Mouse (Mus musculus) forebrain, embryonic 16.5 days (tissue): ENCODE measurements around the gene Mrpl14. TPM values are rescaled to one million over a fixed set of nuclear protein-coding genes. Genes with fewer than 3 reads are reported as not detected.

ENCODE experiments used
- ATAC-seq: fragments of 200-750 bp; cut with Nextera tagmentation; 2 replicates; pipeline ENCODE4 v1.8.0; 2017; ENCODE audit warnings: mild to moderate bottlenecking, moderate library complexity
- H3K27ac ChIP-seq: fragments of 300-500 bp; sonication (generic); 2 replicates; pipeline ENCODE4 v1.5.1; 2014; ENCODE audit warnings: low read length, control low read depth
- H3K27me3 ChIP-seq: fragments of 300-500 bp; sonication (generic); replicated peaks from 2 replicates; pipeline ENCODE4 v1.6.1; 2014; ENCODE audit warnings: low read length; ENCODE audit not compliant: control insufficient read depth, insufficient read depth
- H3K36me3 ChIP-seq: fragments of 300-500 bp; sonication (generic); 2 replicates; pipeline ENCODE4 v1.6.1; 2014; ENCODE audit not compliant: control insufficient read depth, insufficient read depth
- H3K4me1 ChIP-seq: fragments of 300-500 bp; sonication (generic); replicated peaks from 2 replicates; pipeline ENCODE4 v1.6.1; 2014; ENCODE audit warnings: low read length; ENCODE audit not compliant: control insufficient read depth, insufficient read depth
- H3K4me2 ChIP-seq: fragments of 300-500 bp; sonication (generic); 2 replicates; pipeline ENCODE4 v1.6.1; 2014; ENCODE audit warnings: mild to moderate bottlenecking, low read length, control low read depth
- H3K4me3 ChIP-seq: fragments of 300-500 bp; sonication (generic); replicated peaks from 2 replicates; pipeline ENCODE4 v1.5.1; 2014; ENCODE audit warnings: mild to moderate bottlenecking, low read length, control low read depth
- H3K9ac ChIP-seq: fragments of 300-500 bp; sonication (generic); replicated peaks from 2 replicates; pipeline ENCODE4 v1.6.1; 2014; ENCODE audit warnings: low read depth, low read length, control low read depth
- H3K9me3 ChIP-seq: fragments of 300-500 bp; sonication (generic); 2 replicates; pipeline ENCODE4 v1.6.1; 2016; ENCODE audit warnings: low read length; ENCODE audit not compliant: control insufficient read depth
- WGBS: fragments of 180-500 bp; shearing (Covaris S2); extraction: QIAGEN DNeasy Blood & Tissue Kit; methylation state at CpG from one replicate; pipeline ENCODE4 v1.1.7; 2014; 5-methylcytosine and 5-hydroxymethylcytosine counted together
- polyA plus RNA-seq: library from polyadenylated mRNA; unstranded; fragments of >200 nt; fragmentation: Nextera tagmentation; extraction: Ambion mirVana; gene quantifications from 2 replicates; pipeline ENCODE4 v1.2.1, GENCODE M21; 2015

The Mrpl14 gene
- polyA plus RNA-seq, 1 experiment from 2014 or later, result 112 TPM

GRCm38 (mm10) chr17:45727983-45728723 lies 42.0 kb downstream of the Mrpl14 start:
- H3K36me3 ChIP-seq, result no peaks in the 10 kb centered on the region
- no peaks in the 10 kb centered on the region for H3K9me3 ChIP-seq
- 64% methylated on average over 8 of the region's 8 CpGs for WGBS
- H3K4me3 ChIP-seq, result no peak overlapping the region
- no peak overlapping the region for H3K27ac ChIP-seq
- H3K4me2 ChIP-seq, result no peak overlapping the region
- peaks cover 5% of the 10 kb centered on the region for H3K4me1 ChIP-seq
- no peak overlapping the region for H3K9ac ChIP-seq
- H3K27me3 ChIP-seq, result 0 out of 2 replicates have a peak, but pooled peaks cover 2% of the 10 kb centered on the region
- no peak for ATAC-seq

DNA sequence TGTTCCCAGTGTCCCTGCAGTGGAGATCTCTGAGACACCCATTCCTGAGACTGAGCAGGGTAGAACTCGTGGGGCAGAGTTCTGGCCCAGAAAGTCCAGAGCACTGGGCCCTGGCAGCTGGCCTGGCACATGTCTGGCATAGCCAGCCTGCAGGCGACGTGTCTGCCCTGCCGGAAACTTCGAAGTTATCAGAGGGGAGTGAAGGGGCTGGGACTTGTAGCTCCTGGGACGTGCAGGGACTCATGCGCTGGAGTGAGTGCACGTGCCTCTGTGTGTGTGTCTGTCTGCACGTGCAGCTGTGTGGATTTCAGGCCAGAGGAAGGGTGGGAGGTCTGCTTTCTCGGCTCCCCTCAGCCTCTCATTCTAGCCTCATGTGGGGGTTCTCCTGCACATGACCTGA lies 43.3 kb downstream of the Mrpl14 start:
- 67% methylated on average over 10 of the region's 10 CpGs for WGBS
- H3K4me1 ChIP-seq, result peaks cover 15% of the 10 kb centered on the region
- no peak for ATAC-seq

DNA sequence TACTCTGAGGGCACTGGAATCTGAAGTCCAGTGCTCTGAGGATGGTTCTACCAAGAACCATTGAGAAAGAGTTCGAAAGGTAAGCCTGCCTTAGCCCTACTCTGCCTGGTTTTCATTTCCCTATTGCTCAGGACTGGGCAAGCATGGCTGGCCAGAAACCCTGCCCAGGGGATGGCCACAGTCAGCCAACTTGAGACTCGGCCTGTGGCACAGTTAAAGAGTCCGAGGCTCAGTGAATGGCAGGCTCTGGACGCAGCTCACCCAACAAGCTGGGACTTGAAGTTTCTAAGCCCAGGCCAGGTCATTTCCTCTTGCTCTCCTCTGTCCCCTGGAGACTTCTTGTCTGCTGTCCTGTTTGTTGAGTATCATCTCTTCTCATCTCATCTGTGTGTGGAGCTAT lies 44.6 kb downstream of the Mrpl14 start:
- Histone ChIP-seq H3K9ac (no peak overlapping the region), H3K4me1 (peaks cover 27% of the 10 kb centered on the region), H3K4me2 (no peak overlapping the region), H3K9me3 (no peaks in the 10 kb centered on the region), H3K27me3 (0 out of 2 replicates have a peak, but pooled peaks cover 2% of the 10 kb centered on the region), H3K4me3 (no peak overlapping the region), H3K27ac (no peak overlapping the region), H3K36me3 (no peaks in the 10 kb centered on the region)
- ATAC-seq, result no peak
- 85% methylated on average over 4 of the region's 4 CpGs for WGBS

More for the DNA sequence above, 43.3 kb downstream of the Mrpl14 start:
- Histone ChIP-seq H3K27ac (no peak overlapping the region), H3K27me3 (0 out of 2 replicates have a peak, but pooled peaks cover 2% of the 10 kb centered on the region), H3K36me3 (no peaks in the 10 kb centered on the region), H3K4me2 (no peak overlapping the region), H3K9ac (no peak overlapping the region), H3K4me3 (no peak overlapping the region), H3K9me3 (no peaks in the 10 kb centered on the region)

- Histone ChIP-seq H3K4me2 (no peak overlapping the region), H3K27me3 (0 out of 2 replicates have a peak, but pooled peaks cover 2% of the 10 kb centered on the region), H3K4me3 (no peak overlapping the region), H3K36me3 (no peaks in the 10 kb centered on the region), H3K9ac (no peak overlapping the region), H3K27ac (no peak overlapping the region), H3K9me3 (no peaks in the 10 kb centered on the region), H3K4me1 (peaks cover 33% of the 10 kb centered on the region)
- peak; percentile 32 for ATAC-seq
- 19% methylated on average over 9 of the region's 9 CpGs for WGBS
Observed at GRCm38 (mm10) chr17:45731172-45731864, 45.2 kb downstream of the Mrpl14 start.

- H3K27me3 ChIP-seq, result 0 out of 2 replicates have a peak, but pooled peaks cover 2% of the 10 kb centered on the region
- no peaks in the 10 kb centered on the region for H3K36me3 ChIP-seq
- WGBS, result 31% methylated on average over 19 of the region's 19 CpGs
- no peak overlapping the region for H3K27ac ChIP-seq
- peaks cover 38% of the 10 kb centered on the region for H3K4me1 ChIP-seq
- peak overlapping the region; percentile 92 for H3K4me2 ChIP-seq
- no peaks in the 10 kb centered on the region for H3K9me3 ChIP-seq
- peak overlapping the region; percentile 65 for H3K9ac ChIP-seq
- peak overlapping the region; percentile 42; the same call in 1 of the 2 replicates for H3K4me3 ChIP-seq
- ATAC-seq, result no peak
Observed at GRCm38 (mm10) chr17:45733038-45733734, 47.1 kb downstream of the Mrpl14 start.

DNA sequence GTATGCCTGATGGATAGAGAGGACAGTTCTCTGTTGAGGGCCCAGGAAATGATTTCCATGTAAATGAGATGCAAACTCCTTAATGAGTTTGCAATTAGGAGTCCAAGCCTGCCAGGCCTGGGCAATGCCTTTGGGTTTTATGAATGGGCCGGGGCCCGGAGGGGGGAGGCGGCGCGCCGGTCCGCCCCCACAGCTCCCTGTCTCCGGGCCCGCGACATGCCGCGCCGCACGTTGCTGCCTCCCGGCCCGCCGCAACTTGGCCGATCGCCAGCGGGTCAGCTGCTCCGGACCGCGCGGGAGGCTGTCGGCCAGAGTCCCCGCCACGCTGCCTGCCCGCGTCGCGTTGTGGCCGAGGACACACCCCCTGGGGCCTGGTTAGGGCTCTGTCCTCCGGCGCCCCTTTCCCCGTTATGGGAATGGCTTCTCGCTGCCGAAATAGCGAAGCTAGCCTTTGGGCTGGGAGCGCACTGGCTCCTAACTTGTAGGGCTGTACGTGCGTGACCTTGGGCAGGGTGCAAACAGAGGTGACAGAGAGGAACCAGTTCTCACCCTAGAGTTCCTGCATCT lies 47.7 kb downstream of the Mrpl14 start, which contains the start of gene 1600014C23Rik:
Gene 1600014C23Rik, minus strand, starts transcription at position 110 of the 567 bp plus-strand sequence.
- 0 out of 2 replicates have a peak, but pooled peaks cover 2% of the 10 kb centered on the region for H3K27me3 ChIP-seq
- peak; percentile 63 for ATAC-seq
- H3K9me3 ChIP-seq, result no peaks in the 10 kb centered on the region
- H3K36me3 ChIP-seq, result no peaks in the 10 kb centered on the region
- H3K27ac ChIP-seq, result peak within 1 kb of the TSS; percentile 68
- peak within 1 kb of the TSS; percentile 92 for H3K4me2 ChIP-seq
- under 1% methylated on average over 41 of the region's 41 CpGs for WGBS
- peaks cover 38% of the 10 kb centered on the region for H3K4me1 ChIP-seq
- peak within 1 kb of the TSS; percentile 65 for H3K9ac ChIP-seq
- H3K4me3 ChIP-seq, result peak within 1 kb of the TSS; percentile 42

- no peaks in the 10 kb centered on the region for H3K36me3 ChIP-seq
- no peaks in the 10 kb centered on the region for H3K9me3 ChIP-seq
- peak overlapping the region; percentile 42 for H3K4me3 ChIP-seq
- ATAC-seq, result no peak
- H3K4me2 ChIP-seq, result peak overlapping the region; percentile 92
- 0 out of 2 replicates have a peak, but pooled peaks cover 2% of the 10 kb centered on the region for H3K27me3 ChIP-seq
- WGBS, result 1% methylated on average over 3 of the region's 3 CpGs
- peak overlapping the region; percentile 68 for H3K27ac ChIP-seq
- H3K9ac ChIP-seq, result peak overlapping the region; percentile 65
- H3K4me1 ChIP-seq, result peaks cover 38% of the 10 kb centered on the region
Observed at GRCm38 (mm10) chr17:45734333-45734732, 48.2 kb downstream of the Mrpl14 start.

DNA sequence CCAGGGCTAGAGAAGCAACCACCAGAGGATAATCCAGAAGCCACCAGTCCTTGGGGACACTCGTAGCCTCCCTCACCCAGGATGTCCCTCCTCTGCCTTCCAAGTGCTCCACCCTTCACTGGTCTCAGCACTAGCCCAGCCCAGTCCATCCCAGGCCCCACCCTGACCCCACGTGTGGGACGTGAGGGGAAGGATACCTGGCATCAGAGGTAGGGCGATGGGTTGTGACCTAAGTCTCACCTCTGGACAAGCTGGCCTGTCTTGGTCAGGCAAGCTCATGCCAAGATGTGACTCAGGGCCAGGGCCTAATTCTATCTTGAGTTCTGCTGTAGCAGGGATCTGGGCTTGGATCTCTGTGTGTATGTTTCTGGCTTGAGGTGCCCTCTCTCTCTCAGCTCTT lies 48.8 kb downstream of the Mrpl14 start:
- no peak for ATAC-seq
- 0 out of 2 replicates have a peak, but pooled peaks cover 2% of the 10 kb centered on the region for H3K27me3 ChIP-seq
- H3K4me2 ChIP-seq, result no peak overlapping the region

More for the DNA sequence above, 48.8 kb downstream of the Mrpl14 start:
- H3K9me3 ChIP-seq, result no peaks in the 10 kb centered on the region
- H3K4me1 ChIP-seq, result peaks cover 38% of the 10 kb centered on the region
- no peak overlapping the region for H3K4me3 ChIP-seq
- H3K27ac ChIP-seq, result 0 out of 2 replicates have a peak overlapping the region, but pooled peaks have one; percentile 10
- H3K36me3 ChIP-seq, result no peaks in the 10 kb centered on the region
- WGBS, result 45% methylated on average over 4 of the region's 4 CpGs
- no peak overlapping the region for H3K9ac ChIP-seq
